Mouse (Mus musculus): ENCODE measurements at regions not wholly inside any gene's neighbourhood (a gene's known extent, or its start where the extent isn't known, plus 50 kb on each side); places are given as distances from the start of the nearest gene placed in this dataset.

DNA sequence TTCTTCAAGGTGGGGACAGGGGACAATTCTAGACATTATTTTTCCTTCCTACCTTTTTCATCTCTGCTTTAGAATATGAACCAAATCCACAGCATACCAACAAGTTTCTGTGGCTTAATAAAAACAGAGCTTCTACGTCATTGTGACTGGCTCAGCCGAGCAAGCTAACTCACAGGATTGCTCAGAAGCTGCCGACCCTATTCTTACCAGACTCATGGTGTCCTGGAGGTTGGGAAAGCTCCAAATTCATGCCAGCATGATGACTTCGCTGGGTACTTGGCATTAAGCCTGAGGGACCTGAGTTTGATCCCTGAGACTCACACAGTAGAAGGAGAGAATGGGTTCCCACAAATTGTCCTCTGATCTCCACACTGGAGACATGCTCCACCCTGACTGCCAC, 253.1 kb upstream of the Tbl1xr1 start:
- DNase-seq = peak; percentile 27 to 39

GRCm38 (mm10) chr3:21824101-21824880, 252.2 kb upstream of the Tbl1xr1 start:
- peak in 1 of 2 experiments; percentile 49 for DNase-seq

DNA sequence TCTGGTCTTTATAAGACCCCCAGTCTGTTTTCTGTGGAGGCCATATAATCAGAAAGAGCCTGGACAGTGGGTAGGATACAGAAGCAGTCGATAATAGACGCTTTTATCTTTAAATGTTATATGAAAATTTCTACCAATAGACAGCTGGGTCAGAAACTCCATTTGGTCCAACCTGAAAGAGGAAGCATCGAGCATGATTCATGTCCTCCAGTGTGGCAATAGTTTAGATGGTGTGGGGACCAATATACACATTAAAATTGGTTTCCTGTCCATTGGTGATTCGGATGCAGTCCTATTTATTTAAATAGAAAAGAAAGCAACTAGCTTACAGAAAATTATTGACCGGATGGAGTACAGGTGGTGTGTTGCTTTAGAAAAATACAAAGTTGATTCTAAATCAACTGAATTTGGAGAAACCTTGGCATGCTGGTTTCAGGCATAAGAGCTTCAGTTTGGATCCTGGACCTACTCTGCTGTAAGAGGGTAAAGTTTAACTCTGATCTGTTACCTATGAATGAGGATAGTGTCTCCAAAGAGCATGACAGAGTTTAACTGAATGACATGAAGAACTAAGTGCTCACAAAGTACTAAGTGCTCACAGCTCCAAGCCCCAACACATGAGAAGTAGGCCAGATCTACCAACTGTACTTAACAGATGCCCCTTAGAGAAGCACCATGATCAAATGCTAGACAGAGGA, 251.4 kb upstream of the Tbl1xr1 start:
- DNase-seq = no peak

DNA sequence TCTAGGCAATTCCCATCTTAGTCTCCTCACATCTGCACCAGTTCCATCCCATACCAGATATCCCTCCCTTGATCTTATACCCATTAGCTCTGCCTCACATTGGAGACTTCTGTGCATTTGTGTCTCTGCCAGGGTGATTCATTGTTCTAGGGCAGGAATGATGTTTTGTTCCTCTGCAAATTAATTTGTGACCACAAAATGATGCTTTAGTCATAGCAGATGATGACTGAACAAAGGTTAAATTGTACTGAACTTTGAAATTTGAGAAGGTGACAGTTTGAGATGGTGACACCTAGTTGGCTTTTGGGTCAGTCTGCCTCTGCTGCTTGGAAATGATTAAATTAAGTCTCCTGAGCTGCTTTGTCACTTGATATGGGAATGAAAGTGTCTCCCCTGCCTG, 248.8 kb upstream of the Tbl1xr1 start:
- DNase-seq = no peak

DNA sequence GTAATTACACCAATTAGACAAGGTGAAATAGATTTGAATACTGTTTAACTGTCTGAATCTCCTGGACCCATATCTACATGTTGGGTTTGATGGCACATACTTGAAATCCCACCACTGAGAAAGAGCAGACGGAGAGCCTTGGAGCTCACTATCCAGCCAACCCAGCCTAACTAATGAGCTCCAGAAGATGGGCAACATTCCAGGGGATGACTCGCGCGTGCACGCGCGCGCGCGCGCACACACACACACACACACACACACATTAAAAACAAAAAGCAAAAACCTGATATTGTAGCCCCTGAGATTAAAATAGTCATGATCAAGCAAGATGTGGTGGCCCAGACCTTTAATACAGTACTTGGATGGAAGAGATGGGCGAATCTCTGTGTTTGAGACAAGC, 243.3 kb upstream of the Tbl1xr1 start:
- DNase-seq = peak; percentile 69 to 75

GRCm38 (mm10) chr3:21835526-21835925, 240.9 kb upstream of the Tbl1xr1 start:
- DNase-seq = peak; percentile 60 to 68

DNA sequence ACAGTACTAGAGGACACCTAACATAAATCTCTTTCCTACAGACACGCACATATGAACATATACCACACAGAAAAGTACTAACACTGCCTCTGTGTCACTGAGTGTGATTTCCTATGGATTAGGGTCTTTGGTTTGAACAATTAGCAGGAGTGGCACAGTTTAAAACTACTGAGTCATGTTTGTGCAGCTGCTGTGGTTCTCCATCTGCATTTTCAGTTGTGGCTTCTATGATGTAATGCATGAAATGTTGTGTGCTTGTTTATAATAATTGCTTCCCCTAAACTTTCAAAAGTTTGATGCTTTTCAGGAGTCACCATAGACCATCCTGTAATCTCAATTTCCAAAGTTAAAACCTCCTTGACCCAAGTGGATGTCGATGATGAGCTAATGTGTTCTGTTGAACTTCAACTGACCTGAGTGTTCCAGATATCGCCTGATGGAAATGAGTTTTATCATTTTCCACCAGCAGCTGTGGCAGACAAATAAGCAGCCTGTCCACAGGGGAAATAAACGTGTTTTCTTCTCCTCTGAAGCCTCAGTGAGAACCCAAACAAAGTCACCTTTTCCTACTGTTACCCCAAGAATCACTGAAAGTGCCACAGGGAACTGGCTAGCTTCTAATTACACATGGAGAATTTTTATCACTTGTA, 239.0 kb upstream of the Tbl1xr1 start:
- DNase-seq = no peak

DNA sequence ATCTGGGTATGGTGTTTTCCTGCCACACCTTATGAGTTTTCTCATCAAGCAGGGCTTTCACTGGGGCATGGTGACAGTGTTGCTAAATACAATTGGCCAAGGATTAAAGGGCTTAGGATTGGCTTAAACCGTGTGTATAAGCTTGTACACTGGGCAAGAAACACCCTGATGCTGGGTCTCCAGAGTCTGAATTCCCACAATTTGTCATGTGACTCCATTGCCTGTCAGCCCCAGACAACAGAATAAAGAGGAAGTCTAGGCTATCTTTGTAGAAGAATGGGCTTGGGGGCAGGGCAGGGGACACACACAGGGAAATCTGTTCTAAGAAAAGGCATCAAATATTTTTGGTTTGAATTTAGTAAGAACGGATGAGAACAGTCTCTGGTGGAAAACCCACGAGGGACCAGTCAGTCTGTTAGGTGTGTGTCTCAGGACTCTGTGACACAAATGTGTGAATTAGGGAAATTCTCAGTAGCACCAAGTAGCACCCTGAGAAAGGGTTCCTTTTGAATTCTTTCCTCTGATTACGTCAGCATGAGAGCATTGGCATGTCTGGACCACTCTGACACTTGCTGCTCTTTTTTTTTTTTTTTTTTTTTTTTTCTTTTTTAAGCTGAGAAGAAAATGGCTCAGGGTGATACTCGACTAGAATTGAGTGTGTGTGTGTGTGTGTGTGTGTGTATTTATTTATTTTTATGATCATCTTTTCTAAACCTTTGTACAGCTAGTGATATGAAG, 235.5 kb upstream of the Tbl1xr1 start:
- DNase-seq = no peak

- no peak for DNase-seq
Observed at GRCm38 (mm10) chr3:21841506-21841905, 234.9 kb upstream of the Tbl1xr1 start.

- DNase-seq = no peak
Observed at GRCm38 (mm10) chr3:21842545-21843291, 233.7 kb upstream of the Tbl1xr1 start.

GRCm38 (mm10) chr3:21843292-21843852, 233.1 kb upstream of the Tbl1xr1 start:
- DNase-seq = no peak

- no peak for DNase-seq
Observed at GRCm38 (mm10) chr3:21849831-21850230, 226.6 kb upstream of the Tbl1xr1 start.

- DNase-seq = no peak
Observed at GRCm38 (mm10) chr3:21850977-21851376, 225.5 kb upstream of the Tbl1xr1 start.

- no peak for DNase-seq
Observed at GRCm38 (mm10) chr3:21854340-21854739, 222.1 kb upstream of the Tbl1xr1 start.

DNA sequence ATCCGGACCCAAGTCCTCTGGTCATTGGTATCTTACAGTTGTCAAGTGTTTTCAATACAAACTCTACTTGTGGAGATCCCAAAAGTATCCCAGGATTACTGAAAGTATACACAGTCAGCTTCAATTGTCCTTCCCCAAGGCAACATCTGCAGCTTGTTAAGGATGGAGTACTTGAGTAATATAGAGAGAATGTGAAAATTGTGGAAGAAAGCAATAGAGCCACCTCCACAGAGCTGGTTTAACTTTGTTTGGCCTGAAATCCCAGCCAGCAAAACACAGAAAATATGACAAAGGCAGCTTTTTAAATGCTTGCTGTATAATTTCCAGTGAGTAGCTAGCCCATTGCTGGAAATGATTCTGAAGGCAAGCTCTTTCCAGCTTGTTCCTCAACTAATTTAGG, 217.0 kb upstream of the Tbl1xr1 start:
- DNase-seq = no peak

GRCm38 (mm10) chr3:21860915-21861635, 215.4 kb upstream of the Tbl1xr1 start:
- no peak for DNase-seq

DNA sequence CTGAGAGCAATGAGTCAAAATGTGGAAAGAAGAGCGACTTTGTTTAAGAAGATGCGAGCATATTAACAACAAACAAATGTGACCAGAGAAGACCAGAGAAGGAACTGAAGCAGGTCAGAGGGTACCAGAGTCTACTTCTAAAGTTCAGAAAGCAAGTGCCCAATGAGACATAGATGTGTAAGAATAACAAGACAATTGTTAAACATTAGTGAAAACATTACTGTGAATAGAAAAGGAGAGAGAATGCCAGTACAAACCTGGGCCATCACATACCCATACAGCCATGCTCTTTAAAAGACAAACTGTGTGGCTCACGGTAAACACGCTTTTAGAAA, 214.8 kb upstream of the Tbl1xr1 start:
- DNase-seq = no peak

- DNase-seq = no peak
Observed at GRCm38 (mm10) chr3:21864391-21864790, 212.1 kb upstream of the Tbl1xr1 start.

DNA sequence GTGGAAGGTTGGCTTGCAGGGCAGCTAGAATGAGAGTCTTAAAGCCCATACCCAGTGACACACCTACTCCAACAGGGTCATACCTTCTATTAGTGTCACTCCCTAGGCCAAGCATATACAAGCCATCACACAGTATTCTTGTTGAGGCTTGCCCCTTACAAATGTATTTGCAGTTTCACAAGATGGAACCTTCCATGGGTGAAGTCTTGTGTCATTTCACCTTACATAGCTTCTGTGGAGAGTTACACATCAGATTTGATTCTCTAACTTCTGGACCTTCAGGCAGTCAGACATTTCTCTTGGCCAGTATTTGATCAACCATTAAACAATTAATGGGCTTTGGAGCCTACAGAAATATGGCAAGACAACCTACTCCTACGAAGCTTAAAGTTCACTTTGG, 210.6 kb upstream of the Tbl1xr1 start:
- no peak for DNase-seq

DNA sequence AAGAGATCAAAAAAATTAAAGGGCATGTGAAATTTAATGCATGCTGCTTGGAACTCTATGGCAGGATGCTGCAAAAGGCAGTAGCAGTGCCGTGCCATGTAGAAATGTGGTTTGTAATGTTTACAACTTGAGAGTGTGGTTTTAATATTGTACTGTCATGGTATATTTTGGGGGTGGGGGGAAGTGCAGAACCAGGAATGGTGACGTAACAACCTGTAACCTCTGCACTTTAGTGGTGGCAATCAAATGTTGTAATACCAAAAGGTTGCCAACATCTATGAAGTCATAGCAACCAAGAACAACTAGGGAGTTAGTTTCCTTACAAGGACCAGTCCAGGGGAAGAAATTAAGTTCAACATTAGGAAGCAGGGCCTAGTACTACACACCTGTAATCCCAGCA, 198.1 kb upstream of the Tbl1xr1 start:
- DNase-seq = no peak

DNA sequence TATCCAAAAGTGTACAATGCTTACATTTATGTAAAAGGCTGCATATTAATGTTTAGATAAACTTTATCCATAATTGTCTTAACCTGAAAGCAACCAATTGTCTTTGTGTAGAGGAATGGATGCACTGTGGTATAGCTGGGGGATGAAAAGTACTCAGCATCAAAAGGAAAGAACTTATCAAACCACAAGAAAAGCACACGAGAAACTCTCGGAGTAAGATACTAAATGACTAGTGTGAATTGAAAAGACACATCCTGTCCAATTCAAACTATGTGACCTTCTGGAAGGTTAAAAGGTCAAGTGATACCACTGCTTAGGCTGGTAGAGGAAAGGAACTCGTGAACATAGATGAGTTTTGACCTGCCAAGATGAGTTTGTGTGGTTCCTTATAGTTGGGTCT, 192.2 kb upstream of the Tbl1xr1 start:
- DNase-seq = no peak

DNA sequence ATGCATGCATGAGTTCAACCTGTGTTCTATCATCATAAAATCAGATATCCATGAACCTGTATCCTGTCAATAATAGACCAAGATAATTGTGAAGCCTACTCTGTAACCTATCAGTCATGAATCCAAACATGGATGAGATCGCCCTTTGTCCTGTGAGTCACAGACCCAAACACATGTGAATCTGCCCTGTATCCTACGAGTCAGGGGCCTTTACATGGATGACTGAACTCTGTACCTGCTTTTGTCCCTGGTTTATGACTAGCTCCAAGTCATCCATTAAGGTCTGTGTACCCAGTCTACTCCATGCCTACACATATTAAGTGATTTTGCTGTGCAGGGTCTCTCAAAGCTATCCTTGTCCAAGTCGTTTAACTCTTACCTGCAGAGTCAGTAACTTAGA, 187.7 kb upstream of the Tbl1xr1 start:
- DNase-seq = no peak

Measured in cerebellum, postnatal 10 days (tissue).